Mouse (Mus musculus) left cerebral cortex, adult 18-20 months (tissue): ENCODE data around the gene BC030867. TPM values are rescaled to one million over a fixed set of nuclear protein-coding genes. Genes with fewer than 3 reads are reported as not detected.
"Not testable (repeated sequence)": the region's sequence is repeated elsewhere in the genome, so short reads cannot be mapped to it uniquely, and the experiment has no call there.

Experiments used
- DNase-seq, 2 experiments: peaks; one replicate each; pipeline ENCODE4 v3.0.0; 2021 to 2022; ENCODE audit warnings: low spot score in 2 of 2, mixed read lengths in 1 of 2
- total RNA-seq, 2 experiments: library from RNA; stranded (reverse); gene quantifications; 2 replicates each; pipeline ENCODE4 v1.2.3; 2021

The BC030867 gene
- total RNA-seq, 2 experiments from 2014 or later, result 1.0 to 2.3 TPM

DNA sequence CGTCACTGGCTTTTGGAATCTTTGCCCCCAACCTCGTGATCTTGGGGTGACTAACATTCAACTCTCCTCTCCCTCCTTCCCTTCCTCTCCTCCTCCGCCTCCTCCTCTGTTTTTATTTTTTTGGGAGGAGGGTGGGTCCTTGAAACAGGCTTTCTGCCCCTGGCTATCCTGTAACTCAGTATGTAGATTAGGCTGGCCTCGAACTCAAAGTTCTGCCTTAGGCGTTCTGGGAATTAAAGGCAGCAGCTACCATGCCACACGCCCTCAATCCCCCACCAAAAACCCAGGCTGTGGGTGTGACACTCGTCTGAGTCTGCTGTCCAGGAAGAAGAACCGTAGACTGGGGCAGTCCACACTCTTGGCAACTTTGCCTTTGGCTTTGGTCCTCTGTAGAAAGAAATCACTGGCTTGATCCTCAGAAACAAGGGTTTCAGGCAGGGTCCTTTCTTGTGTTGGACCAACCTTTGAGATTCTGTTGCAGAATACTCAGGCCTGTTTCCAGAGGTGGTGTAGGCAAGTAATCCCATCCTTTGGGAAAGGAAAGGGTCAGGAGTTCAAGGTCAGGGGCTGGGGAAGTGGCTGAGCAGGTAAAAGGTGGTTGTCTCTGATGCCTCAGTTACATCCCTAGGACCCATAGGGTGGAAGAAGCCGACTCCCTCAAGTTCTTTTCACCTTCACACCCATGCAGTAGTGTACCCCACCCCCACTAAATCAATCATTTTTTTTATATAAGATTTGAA is 839 bp downstream of the BC030867 start:
- DNase-seq, result no peak

DNA sequence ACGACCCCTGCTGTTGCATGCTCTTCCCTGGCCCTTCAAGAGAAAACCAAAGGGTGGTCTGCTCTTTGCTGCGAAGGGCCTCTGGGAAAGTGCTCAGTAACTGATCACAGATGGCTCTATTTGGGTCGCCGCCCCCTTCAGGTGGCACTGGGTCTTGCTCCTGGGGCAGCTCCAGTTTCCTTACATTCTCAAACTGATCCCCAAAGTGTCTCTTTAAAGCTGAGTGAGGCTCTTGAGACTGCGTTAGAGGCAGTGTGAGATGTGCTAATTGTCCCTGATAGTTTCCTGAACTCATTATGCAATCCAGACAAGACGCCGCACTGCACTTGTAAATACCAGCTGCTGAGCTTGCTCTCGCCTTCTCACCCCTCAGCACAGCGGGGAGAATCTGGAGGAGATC is 8.8 kb downstream of the BC030867 start:
- no peak for DNase-seq

DNA sequence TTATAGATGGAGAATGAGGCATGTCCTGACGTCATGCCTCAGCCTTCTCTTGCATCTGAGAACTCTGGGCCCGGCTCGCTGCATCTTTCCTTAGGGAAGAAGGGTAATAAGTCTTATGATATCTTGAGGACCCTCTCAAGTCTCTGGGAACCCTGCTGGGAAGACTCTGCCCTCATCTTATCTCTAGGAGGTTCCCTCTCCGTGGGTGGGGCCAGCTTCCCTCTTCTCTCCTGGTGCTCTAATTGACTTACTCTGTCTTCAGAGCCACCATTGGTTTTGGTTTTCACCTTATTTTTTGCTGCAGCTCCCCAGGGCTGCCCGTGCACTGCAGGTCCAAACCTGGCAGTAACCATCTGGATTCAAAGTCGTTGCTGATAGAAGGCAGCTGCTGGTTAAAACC is 9.4 kb downstream of the BC030867 start:
- DNase-seq, result no peak

DNA sequence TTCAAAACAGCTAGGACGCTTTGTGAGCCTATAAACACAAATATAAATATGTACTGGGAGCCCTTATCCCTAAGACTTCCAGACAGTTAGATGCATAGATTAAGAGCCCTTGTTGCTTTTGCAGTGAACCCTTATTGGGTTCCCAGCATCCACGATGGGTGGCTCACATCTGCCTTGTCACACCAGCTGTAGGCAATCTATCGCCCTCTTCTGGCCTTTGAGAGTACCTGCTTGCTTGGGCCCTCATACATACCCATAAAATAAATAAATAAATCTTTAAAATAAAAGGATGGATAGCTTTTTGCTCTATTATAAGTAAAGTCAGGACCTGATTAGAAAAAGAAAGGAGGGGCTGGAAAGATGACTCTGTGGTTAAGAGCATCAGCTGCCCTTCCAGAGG is 9.8 kb downstream of the BC030867 start:
- no peak for DNase-seq

DNA sequence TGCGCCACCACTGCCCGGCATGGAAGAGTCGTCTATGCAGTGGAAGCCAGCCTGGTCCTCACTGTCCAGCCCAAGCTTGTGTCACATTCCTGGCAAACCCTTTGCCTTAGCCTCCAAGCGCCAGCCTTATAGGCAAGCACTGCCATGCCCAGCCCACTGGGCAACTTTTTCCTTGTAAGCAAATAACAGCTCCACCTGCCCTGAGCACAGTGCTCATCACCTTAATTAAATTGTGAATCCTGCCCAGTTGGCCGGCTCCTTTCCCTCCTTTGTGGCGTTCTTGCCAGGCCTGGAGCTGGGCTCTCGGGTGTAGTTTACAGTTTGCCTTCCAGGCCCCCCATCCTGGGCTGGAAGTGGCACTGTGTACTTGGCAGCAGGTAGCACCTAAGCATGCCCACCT is 14.5 kb downstream of the BC030867 start:
- DNase-seq, result no peak

DNA sequence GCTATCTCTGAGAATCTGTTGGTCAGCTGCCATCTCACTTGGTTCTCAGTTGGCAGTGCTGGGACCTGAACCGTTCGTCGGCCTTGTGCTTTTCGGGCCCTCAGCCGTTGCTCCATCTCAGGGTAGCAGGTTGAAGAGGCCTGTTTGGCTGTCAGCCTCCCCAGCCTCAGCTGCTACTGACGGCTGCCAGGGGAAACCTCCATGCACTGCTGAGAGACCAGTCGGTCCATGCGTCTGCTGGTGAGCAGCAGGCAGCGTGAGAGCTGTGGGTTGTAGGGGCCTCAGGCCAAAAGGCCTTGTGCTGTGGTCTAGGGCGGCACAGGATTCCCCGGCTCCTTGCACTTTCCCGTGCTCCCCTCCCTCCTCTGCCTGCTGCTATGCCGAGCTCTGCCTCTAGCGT is 17.1 kb downstream of the BC030867 start:
- DNase-seq, result no peak

DNA sequence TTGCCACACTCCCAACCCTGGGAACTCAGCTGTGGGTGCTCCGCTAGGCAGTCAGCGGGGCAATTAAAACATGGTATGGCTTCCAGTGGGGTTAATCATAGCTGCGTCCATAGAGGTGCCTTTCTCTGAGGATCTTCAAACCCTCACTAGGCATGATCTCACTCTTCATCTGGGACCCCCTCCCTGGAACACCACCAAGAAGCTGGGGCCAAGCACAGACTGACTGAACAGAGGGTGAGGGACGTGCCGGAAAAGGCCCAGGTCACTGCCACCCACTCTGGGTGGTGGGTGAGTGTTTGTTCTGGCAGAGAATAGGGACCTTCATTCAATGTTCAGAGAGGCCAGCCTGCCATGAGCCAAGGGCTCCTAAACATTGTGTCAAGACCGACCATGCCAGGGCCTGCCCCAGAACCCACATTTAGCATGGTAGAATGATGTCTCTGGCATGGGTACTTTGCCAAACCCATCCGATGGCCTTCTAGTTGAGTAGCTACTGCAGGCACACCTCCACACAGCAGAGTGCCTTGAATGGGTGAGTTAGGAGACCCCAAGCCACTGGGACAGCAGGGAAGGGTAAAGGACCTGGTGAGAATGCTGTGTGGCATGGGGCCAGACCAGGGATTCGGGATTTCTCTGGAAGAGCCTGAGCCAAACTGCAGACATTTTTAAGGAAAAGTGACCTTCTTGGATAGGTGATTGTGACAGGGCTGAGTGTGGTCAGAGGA is 18.1 kb downstream of the BC030867 start:
- DNase-seq, result no peak

DNA sequence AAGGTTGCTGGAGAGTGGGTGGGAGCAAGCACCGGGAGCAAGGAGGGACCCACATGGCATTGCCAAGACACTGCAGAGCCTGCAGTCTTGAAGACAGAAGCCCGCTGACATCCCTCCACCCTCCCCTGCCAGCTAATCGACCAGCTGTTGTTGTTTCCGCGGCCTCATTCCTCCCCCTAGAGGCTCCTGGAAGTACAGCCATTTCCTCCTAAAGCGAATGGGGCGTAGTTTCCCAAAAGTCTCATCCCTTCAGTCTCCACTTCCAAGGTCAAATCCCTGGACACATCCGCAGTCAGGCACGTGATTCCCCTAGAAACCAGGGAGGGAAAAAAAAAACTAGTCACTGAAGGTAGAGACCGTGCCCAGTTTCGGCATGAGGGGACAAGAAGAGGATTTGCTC is 18.8 kb downstream of the BC030867 start:
- peak; percentile 69 to 70 for DNase-seq

DNA sequence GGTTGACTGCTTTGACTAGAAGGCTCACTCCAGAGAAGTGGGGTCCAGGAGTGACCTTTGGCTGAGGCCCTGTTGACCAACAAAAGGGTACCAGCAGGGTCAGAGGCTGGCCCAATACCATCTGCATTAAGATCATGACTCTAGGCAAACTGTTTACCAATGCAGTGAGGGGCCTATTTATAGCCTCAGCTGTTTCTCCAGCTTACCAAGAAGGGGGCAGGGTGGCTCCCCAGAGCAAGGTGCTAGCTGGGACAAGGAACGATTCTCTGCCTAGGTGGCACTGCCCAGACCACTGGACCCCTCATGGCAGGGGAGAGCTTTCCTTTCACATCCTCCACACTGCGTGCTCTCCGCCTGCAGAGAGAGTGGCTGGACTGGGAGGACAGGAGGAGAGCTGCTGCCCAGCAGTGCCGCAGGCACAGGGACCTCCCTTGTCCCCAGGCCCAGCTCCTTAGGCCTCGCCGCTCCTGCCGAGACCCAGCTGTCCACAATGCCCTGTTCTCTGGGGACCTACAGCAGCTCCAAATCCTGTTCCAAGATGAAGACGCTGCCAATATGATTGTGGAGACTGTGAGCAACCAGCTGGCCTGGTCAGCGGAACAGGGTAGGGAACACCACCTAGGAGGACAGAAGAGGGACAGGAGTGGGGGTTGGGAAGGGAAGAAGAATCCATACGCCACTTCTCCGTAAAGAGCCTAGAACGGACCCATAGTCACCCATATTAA is 20.0 kb downstream of the BC030867 start, which contains the start of gene Asb16:
Gene Asb16, plus strand, starts transcription at position 224 of the 725 bp plus-strand sequence.
- DNase-seq, result no peak

DNA sequence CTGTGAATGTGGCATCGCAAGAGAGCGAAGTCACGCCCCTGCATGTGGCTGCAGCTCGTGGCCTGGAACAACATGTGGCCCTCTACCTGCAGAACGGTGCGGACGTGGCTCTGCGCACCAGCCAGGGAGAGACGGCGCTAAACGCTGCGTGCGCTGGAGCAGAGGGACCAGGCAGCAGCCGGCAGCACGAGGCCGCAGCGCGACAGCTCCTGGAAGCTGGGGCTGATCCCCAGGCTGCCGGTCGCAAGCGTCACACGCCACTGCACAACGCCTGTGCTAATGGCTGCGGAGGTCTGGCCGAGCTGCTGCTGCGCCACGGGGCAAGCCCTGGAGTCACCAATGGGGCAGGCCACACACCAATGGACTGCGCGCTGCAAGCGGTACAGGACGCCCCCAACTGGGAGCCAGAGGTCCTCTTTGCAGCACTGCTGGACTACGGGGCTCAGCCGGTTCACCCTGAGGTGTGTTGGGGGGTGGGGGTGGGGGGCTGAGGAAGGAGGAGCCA is 27.8 kb downstream of the BC030867 start:
- DNase-seq, result peak; percentile 34 to 46

DNA sequence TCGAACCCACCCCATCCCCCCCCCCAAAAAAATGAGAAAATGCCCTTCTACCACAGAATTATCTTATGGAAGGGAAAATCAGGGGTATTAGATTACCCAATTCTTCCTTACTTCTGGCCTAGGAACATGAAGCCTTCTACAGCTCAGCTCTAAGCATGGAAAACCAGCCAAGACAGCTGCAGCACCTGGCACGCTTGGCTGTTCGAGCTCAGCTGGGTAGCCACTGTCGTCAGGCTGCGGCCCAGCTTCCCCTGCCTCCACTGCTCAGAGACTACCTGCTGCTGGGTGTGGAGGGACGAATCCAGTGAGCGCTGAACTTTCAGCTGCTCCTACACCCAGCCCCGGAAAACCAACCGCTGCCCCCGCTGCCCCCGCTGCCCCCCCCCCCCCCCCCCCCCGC is 29.1 kb downstream of the BC030867 start:
- DNase-seq, result no peak

DNA sequence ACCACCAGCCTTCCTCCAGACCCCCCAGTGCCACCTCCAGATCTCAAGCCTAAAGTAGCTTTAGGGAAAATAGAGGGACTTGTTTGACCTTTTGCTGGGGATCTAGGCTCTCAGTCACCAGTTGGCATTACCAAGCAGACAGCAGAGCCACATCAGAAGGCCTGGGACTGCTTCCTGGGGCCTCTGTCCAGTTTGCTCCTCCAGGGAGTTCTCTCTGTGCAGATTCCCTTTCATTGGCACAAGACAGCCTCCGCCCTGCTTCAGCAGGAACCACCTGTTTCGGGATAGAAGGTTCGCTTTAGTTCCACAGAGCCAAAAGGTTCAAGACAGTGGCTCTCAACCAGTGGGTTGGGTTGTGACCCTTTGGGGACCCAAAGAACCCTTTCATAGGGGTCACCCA is 30.9 kb downstream of the BC030867 start:
- DNase-seq, result no peak

DNA sequence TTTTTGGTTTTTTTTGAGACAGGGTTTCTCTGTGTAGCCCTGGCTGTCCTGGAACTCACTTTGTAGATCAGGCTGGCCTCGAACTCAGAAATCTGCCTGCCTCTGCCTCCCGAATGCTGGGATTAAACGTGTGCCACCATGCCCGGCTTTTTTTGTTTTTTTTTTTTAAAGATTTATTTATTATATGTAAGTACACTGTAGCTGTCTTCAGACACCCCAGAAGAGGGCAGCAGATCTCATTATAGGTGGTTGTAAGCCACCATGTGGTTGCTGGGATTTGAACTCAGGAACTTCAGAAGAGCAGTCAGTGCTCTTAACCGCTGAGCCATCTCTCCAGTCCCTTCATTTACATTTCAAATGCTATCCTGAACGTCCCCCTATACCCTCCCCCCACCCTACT is 31.6 kb downstream of the BC030867 start:
- DNase-seq, result not testable (repeated sequence)

DNA sequence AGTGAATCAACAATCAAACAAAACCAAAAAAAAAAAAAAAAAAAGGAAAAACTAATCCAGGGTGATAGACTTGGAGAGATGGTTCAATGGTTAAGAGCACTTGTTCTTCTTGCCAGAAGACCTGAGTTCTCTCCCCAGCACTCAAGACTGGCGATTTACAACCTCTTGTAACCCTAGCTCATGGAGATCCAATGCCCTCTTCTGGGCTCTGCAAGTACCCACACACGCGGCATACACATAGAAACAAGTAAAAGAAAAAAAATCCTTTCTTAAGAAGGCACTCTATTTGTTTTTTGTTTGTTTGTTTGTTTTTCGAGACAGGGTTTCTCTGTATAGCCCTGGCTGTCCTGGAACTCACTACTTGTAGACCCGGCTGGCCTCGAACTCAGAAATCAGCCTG is 35.2 kb downstream of the BC030867 start:
- DNase-seq, result no peak

DNA sequence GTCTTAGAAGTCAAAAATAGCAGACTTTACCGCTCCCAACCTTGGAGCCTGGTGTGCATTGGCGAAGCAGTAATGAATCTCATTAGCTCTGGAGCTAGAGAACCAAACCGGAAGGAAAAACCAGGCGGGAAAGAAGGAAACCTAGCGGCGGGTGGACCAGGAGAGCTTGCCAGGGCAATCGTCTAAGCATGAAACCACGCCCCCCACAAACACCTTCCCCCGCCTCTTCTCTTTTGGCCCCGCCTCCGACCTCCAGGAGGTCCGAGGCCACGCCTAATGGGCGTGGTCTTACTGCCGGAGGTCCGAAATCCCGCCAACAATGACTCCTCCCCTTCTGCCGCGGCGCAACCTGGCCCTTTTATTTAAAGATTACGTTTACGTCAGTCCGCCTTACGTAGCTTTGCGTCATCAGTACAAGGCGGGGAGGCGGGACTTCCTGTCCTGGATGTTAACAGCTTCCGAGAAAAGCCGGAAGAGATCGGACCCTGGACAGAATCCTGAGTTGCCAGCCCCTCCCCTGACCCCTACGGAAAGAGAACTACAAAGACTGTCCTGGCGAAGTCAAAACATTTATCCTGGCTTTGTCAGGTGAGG is 35.9 kb downstream of the BC030867 start, which contains the start of gene Tmub2:
Gene Tmub2, plus strand, starts transcription at position 431 of the 594 bp plus-strand sequence.
- peak; percentile 95 to 96 for DNase-seq

DNA sequence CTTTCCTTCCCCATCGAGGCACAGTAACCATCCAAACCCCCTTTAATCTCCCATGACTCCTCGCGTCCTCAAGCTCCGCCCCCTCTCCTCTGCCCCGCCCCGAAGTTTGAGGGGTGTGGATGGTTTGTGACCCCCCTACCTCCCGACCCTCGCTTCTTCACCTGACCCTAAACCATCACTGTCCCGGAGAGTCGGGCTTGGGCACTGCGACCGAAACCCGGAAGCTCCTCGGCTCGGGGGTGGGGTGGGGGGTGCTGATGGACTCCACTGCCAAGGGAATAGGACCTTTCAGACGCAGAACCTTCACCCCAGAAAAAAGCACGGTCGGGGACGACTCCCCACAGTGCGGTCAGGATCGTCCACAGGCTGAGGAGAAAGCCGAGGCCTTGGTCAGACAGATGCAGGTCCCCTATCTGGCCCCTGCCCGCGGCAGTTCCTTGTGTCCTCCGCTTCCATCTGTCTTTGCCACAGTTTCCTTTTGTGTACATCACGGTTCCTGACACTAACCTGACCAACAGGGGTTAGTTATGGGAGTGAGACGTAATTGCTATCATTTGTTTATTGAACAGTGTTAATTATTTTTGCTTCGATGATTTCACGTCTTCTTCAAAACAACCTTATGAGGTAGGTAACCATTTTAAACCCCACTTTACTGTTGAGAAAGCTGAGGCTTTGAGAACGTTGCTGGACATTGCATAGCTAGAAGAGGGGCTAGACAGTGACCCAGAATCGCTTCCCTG is 36.6 kb downstream of the BC030867 start:
- DNase-seq, result no peak

DNA sequence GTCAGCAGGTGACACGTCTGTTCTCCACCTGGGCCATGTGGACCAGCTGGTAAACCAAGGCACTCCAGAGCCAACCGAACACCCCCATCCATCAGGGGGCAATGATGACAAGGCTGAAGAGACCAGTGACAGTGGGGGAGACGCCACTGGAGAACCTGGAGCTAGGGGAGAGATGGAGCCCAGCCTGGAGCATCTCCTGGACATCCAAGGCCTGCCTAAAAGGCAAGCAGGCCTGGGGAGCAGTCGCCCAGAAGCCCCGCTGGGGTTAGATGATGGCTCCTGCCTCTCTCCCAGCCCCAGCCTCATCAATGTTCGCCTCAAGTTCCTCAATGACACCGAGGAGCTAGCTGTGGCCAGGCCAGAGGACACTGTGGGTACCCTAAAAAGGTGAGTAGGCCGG is 38.8 kb downstream of the BC030867 start:
- no peak for DNase-seq

DNA sequence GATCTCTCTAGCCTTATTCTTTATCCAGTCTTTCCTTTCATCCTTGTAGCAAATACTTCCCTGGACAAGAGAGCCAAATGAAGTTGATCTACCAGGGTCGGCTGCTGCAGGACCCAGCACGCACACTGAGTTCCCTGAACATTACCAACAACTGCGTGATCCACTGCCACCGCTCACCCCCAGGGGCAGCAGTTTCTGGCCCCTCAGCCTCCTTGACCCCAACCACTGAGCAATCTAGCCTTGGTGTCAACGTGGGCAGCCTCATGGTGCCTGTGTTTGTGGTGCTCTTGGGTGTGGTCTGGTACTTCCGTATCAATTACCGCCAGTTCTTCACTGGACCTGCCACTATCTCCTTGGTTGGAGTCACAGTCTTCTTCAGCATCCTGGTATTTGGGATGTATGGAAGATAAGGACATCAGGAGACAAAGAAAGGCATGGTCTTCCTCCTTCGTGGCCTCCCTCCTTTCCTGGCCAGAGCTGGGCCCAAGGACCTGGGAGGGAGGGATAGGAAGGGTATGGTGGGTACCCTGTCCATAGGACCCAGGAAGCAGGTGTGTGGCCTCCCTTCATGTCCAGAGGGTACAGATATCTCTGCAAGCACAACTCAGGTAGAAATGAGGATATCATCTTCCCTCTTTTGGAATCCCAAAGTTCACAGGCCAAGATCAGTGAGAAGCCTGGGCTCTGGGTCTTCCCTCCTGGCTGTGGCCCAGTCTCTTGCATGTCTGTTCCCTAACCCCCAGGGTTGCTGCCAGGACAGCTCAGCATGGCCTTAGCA is 39.5 kb downstream of the BC030867 start:
- no peak for DNase-seq

DNA sequence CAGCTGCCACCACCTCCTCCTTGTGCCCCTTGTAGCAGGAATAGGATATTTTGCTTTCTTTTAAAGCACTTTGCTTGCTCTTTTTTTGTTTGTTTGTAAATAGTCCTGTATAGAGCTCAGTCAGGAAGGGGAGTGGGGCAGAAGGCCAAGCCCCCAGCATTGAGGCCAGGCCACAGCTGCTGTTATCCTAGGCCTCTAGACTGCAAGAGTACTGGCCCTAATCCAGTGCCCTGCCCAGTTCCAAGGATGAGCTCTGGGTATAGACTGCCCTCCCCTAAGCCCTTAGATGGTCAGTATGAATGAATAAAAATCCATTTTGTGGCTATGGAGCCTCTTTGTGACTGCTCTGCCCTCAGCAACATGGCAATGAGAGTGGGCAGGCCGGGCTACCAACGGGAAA is 40.2 kb downstream of the BC030867 start:
- no peak for DNase-seq
